Mouse (Mus musculus) testis, adult 2 months (tissue): ENCODE measurements around the gene Olfr679.
"Not testable (repeated sequence)": the region's sequence is repeated elsewhere in the genome, so short reads cannot be mapped to it uniquely, and the experiment has no call there.

Experiments used
- CTCF ChIP-seq: fragments of 200-500 bp; IDR thresholded peaks from 2 replicates; pipeline ENCODE4 v1.5.1; 2012; ENCODE audit warnings: low read depth, mild to moderate bottlenecking, inconsistent platforms, low read length, moderate library complexity; ENCODE audit not compliant: control insufficient read depth, insufficient read depth, insufficient replicate concordance
- POLR2A ChIP-seq: fragments of 200-500 bp; IDR thresholded peaks from 2 replicates; pipeline ENCODE4 v1.6.1; 2012; ENCODE audit warnings: low read depth, mild to moderate bottlenecking, inconsistent platforms, low read length, moderate library complexity; ENCODE audit not compliant: control insufficient read depth

DNA sequence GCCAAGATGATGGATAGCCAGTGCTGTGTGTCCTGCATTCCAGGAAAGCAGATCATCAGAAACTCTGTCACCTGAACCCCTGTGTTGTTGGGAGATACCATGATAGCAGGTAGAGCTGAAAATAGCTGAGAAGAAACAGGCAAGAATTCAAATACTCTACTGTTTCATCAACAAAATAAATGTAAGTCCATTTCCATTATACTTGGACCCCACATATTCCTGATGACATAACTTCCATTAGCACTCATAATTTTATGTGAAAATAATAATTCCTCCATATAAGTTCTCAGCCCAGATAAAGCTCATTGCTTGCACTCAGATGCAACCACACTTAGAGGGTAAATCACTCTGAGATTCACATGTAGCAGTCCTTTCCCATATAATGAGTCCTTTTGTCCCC, 11.7 kb downstream of the Olfr679 start, which contains the start of gene Olfr680-ps1:
- TF ChIP-seq POLR2A, CTCF: not testable (repeated sequence)
